Mouse (Mus musculus): ENCODE results near the gene Gramd2. TPM values are rescaled to one million over a fixed set of nuclear protein-coding genes. Genes with fewer than 3 reads are reported as not detected.

The Gramd2 gene
- total and polyA plus RNA-seq, 3 experiments = not detected

GRCm38 (mm10) chr9:59692145-59692544 is 12.2 kb downstream of the Gramd2 start:
- no peaks in the 10 kb centered on the region for H3K9me3 ChIP-seq (replicated peaks)
- no peak for DNase-seq (ENCODE audit: low spot score)
- peaks cover 6% of the 10 kb centered on the region for H3K4me1 ChIP-seq (ENCODE audit: insufficient read depth, low read depth, low read length)
- TF ChIP-seq CTCF (IDR thresholded peaks at IDR 0.05; ENCODE audit: low read depth, low read length) (no peak), POLR2AphosphoS5 (IDR thresholded peaks at IDR 0.05; ENCODE audit: insufficient replicate concordance, low read depth, low read length) (no peak), TAL1 (conservative IDR thresholded peaks at IDR 0.05; ENCODE audit: low read depth, low read length) (no peak), GATA1 (IDR thresholded peaks at IDR 0.05; ENCODE audit: borderline replicate concordance, low read length) (no peak), GATA2 (IDR thresholded peaks at IDR 0.05; ENCODE audit: borderline replicate concordance, low read depth, low read length) (no peak)
- H3K27me3 ChIP-seq (ENCODE audit: insufficient read depth, low read length) = peaks cover 46% of the 10 kb centered on the region
- H3K4me3 ChIP-seq (ENCODE audit: low read depth, low read length) = no peak overlapping the region
- H3K36me3 ChIP-seq (replicated peaks) = no peaks in the 10 kb centered on the region
- no peak for ATAC-seq (ENCODE audit: extremely low read depth, insufficient number of reproducible peaks, low FRiP score, poor library complexity, severe bottlenecking)

DNA sequence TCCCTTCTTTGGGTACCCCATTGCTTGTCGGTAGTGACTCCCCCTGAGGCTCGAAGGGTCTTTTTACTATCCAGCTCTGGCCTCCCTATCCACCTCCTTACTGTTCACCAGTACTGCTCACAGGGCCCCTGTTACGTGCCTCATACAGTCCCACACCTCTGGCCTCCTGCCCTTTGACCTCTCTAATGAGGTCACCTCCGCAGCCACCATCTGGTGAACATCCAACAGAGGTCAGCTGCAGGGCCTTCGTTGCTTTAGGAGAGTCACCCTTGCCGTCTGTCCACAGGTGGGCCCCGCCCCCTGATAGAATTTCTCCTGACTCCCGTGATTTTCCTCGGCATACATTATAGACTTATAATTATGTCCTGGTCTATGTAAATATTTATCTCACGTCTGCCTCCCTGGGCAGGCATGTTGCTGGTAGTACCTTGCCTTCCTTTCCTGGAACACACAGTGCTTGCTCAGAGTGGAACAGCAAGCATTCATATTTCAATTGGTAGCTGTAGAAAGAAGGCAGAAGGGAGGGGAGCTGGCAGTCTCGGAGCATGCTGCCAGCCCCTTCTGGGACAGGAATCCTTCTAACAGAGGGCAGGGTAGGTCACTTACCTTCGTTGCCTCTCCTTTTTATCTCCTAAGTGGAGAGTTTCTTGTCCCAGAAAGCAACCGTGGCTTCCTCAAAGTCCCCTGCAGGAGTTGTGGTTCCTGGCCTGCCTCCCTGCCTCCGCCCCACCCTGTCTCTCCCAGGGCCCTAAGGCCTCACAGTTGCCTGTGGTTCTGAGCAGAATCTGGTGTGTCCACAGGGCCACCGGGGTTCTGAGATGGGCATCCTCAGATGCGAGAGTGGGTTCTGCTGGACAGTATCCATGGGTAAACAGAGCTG is 14.9 kb downstream of the Gramd2 start:
- DNase-seq (ENCODE audit: low spot score) = no peak
- Histone ChIP-seq H3K4me1 (ENCODE audit: insufficient read depth, low read depth, low read length) (no peaks in the 10 kb centered on the region), H3K36me3 (replicated peaks) (no peaks in the 10 kb centered on the region), H3K27me3 (ENCODE audit: insufficient read depth, low read length) (peaks cover 65% of the 10 kb centered on the region), H3K4me3 (ENCODE audit: low read depth, low read length) (no peak overlapping the region), H3K9me3 (replicated peaks) (no peaks in the 10 kb centered on the region)
- TF ChIP-seq GATA1 (IDR thresholded peaks at IDR 0.05; ENCODE audit: borderline replicate concordance, low read length) = no peak
- TF ChIP-seq GATA2 (IDR thresholded peaks at IDR 0.05; ENCODE audit: borderline replicate concordance, low read depth, low read length) = no peak
- TF ChIP-seq POLR2AphosphoS5 (IDR thresholded peaks at IDR 0.05; ENCODE audit: insufficient replicate concordance, low read depth, low read length) = no peak
- TF ChIP-seq TAL1 (conservative IDR thresholded peaks at IDR 0.05; ENCODE audit: low read depth, low read length) = no peak
- TF ChIP-seq CTCF (IDR thresholded peaks at IDR 0.05; ENCODE audit: low read depth, low read length) = no peak
- ATAC-seq (ENCODE audit: extremely low read depth, insufficient number of reproducible peaks, low FRiP score, poor library complexity, severe bottlenecking) = no peak

- no peak for TF ChIP-seq GATA2 (IDR thresholded peaks at IDR 0.05; ENCODE audit: borderline replicate concordance, low read depth, low read length)
- TF ChIP-seq TAL1 (conservative IDR thresholded peaks at IDR 0.05; ENCODE audit: low read depth, low read length) = no peak
- TF ChIP-seq POLR2AphosphoS5 (IDR thresholded peaks at IDR 0.05; ENCODE audit: insufficient replicate concordance, low read depth, low read length) = no peak
- no peak for TF ChIP-seq GATA1 (IDR thresholded peaks at IDR 0.05; ENCODE audit: borderline replicate concordance, low read length)
- no peak for TF ChIP-seq CTCF (IDR thresholded peaks at IDR 0.05; ENCODE audit: low read depth, low read length)
- Histone ChIP-seq H3K9me3 (replicated peaks) (no peaks in the 10 kb centered on the region), H3K4me1 (ENCODE audit: insufficient read depth, low read depth, low read length) (no peaks in the 10 kb centered on the region), H3K36me3 (replicated peaks) (no peaks in the 10 kb centered on the region), H3K27me3 (ENCODE audit: insufficient read depth, low read length) (peaks cover 69% of the 10 kb centered on the region), H3K4me3 (ENCODE audit: low read depth, low read length) (no peak overlapping the region)
- ATAC-seq (ENCODE audit: extremely low read depth, insufficient number of reproducible peaks, low FRiP score, poor library complexity, severe bottlenecking) (no peak), DNase-seq (ENCODE audit: low spot score) (no peak)
These were observed 15.5 kb downstream of the Gramd2 start for GRCm38 (mm10) chr9:59695451-59695813.

DNA sequence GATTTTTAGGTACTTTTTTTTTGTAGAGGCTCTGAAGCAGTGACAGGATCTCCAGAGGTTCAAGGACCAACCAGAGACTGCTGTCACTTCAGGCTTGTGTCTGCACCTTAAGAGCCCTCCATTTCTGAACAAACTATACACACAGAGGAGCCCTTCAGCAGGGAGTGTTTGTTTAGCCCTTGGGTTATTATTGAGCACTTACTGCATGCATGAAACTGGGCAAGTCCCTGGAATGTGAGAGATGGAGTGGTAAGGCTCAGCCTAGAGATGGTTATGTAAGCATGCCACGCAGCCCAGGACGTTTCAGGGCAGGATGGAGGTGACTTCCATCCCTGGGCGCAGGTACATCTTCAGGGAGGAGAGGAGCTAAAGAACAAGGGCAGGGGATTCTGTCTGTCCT is 16.4 kb downstream of the Gramd2 start:
- no peaks in the 10 kb centered on the region for H3K36me3 ChIP-seq (replicated peaks)
- no peaks in the 10 kb centered on the region for H3K4me1 ChIP-seq (ENCODE audit: insufficient read depth, low read depth, low read length)
- TF ChIP-seq GATA2 (IDR thresholded peaks at IDR 0.05; ENCODE audit: borderline replicate concordance, low read depth, low read length) = no peak
- TF ChIP-seq TAL1 (conservative IDR thresholded peaks at IDR 0.05; ENCODE audit: low read depth, low read length) = no peak
- no peak for TF ChIP-seq POLR2AphosphoS5 (IDR thresholded peaks at IDR 0.05; ENCODE audit: insufficient replicate concordance, low read depth, low read length)
- no peak for TF ChIP-seq CTCF (IDR thresholded peaks at IDR 0.05; ENCODE audit: low read depth, low read length)
- TF ChIP-seq GATA1 (IDR thresholded peaks at IDR 0.05; ENCODE audit: borderline replicate concordance, low read length) = no peak
- no peak for ATAC-seq (ENCODE audit: extremely low read depth, insufficient number of reproducible peaks, low FRiP score, poor library complexity, severe bottlenecking)
- H3K9me3 ChIP-seq (replicated peaks) = no peaks in the 10 kb centered on the region
- DNase-seq (ENCODE audit: low spot score) = no peak
- H3K4me3 ChIP-seq (ENCODE audit: low read depth, low read length) = no peak overlapping the region
- peaks cover 75% of the 10 kb centered on the region for H3K27me3 ChIP-seq (ENCODE audit: insufficient read depth, low read length)

DNA sequence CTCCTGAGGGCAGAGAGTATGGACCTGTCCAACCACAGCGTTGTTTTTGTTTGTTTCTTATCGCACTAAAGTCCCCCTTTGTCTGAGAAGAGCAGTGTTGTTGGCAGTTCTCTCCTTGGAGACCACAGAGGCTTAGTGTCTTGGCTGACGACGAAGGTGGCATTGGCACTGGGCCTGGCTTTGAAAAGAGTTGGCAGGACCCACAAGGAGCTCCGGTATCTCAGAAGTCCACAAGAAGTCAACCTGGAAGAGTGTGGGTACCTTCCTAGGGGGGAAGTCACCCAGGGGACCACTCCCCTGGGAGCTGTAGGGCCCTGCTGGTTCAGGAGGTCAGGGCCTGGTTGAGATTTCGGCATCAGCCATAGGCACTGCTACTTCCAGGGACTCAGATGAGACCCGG is 21.1 kb downstream of the Gramd2 start:
- no peaks in the 10 kb centered on the region for H3K4me1 ChIP-seq (ENCODE audit: insufficient read depth, low read depth, low read length)
- TF ChIP-seq CTCF (IDR thresholded peaks at IDR 0.05; ENCODE audit: low read depth, low read length) (no peak), GATA2 (IDR thresholded peaks at IDR 0.05; ENCODE audit: borderline replicate concordance, low read depth, low read length) (no peak), TAL1 (conservative IDR thresholded peaks at IDR 0.05; ENCODE audit: low read depth, low read length) (no peak), POLR2AphosphoS5 (IDR thresholded peaks at IDR 0.05; ENCODE audit: insufficient replicate concordance, low read depth, low read length) (no peak), GATA1 (IDR thresholded peaks at IDR 0.05; ENCODE audit: borderline replicate concordance, low read length) (no peak)
- peaks cover 61% of the 10 kb centered on the region for H3K27me3 ChIP-seq (ENCODE audit: insufficient read depth, low read length)
- DNase-seq (ENCODE audit: low spot score) (no peak), ATAC-seq (ENCODE audit: extremely low read depth, insufficient number of reproducible peaks, low FRiP score, poor library complexity, severe bottlenecking) (no peak)
- H3K36me3 ChIP-seq (replicated peaks) = no peaks in the 10 kb centered on the region
- H3K4me3 ChIP-seq (ENCODE audit: low read depth, low read length) = no peak overlapping the region
- no peaks in the 10 kb centered on the region for H3K9me3 ChIP-seq (replicated peaks)

GRCm38 (mm10) chr9:59703099-59703498 is 23.2 kb downstream of the Gramd2 start:
- Histone ChIP-seq H3K9me3 (replicated peaks) (no peaks in the 10 kb centered on the region), H3K36me3 (replicated peaks) (no peaks in the 10 kb centered on the region), H3K27me3 (ENCODE audit: insufficient read depth, low read length) (peaks cover 53% of the 10 kb centered on the region), H3K4me1 (ENCODE audit: insufficient read depth, low read depth, low read length) (peaks cover 7% of the 10 kb centered on the region; the same call in 1 of the 2 replicates), H3K4me3 (ENCODE audit: low read depth, low read length) (no peak overlapping the region)
- ATAC-seq (ENCODE audit: extremely low read depth, insufficient number of reproducible peaks, low FRiP score, poor library complexity, severe bottlenecking) = no peak
- no peak for DNase-seq (ENCODE audit: low spot score)
- TF ChIP-seq CTCF (IDR thresholded peaks at IDR 0.05; ENCODE audit: low read depth, low read length) = no peak
- no peak for TF ChIP-seq GATA1 (IDR thresholded peaks at IDR 0.05; ENCODE audit: borderline replicate concordance, low read length)
- no peak for TF ChIP-seq POLR2AphosphoS5 (IDR thresholded peaks at IDR 0.05; ENCODE audit: insufficient replicate concordance, low read depth, low read length)
- TF ChIP-seq GATA2 (IDR thresholded peaks at IDR 0.05; ENCODE audit: borderline replicate concordance, low read depth, low read length) = no peak
- TF ChIP-seq TAL1 (conservative IDR thresholded peaks at IDR 0.05; ENCODE audit: low read depth, low read length) = no peak

Measured in G1E (cell line).